Mouse (Mus musculus) neural tube, embryonic 11.5 days (tissue): Measurements from ENCODE around the gene Spc25. TPM values are rescaled to one million over a fixed set of nuclear protein-coding genes. Genes with fewer than 3 reads are reported as not detected.

ENCODE experiments used
- ATAC-seq: fragments of 200-750 bp; cut with Nextera tagmentation; 2 replicates; pipeline ENCODE4 v1.8.0; 2017; ENCODE audit warnings: moderate number of reproducible peaks, mild to moderate bottlenecking, moderate TSS enrichment, moderate library complexity; ENCODE audit not compliant: insufficient read depth, low FRiP score, low TSS enrichment
- DNase-seq: peaks from one replicate; pipeline ENCODE4 v3.0.0-alpha.2; 2015; ENCODE audit warnings: low spot score
- H3K27ac ChIP-seq: fragments of 300-500 bp; sonication (generic); 2 replicates; pipeline ENCODE4 v1.5.1; 2014; ENCODE audit warnings: low read depth, mild to moderate bottlenecking, low read length
- H3K27me3 ChIP-seq: fragments of 300-500 bp; sonication (generic); 2 replicates; pipeline ENCODE4 v1.6.1; 2014; ENCODE audit warnings: mild to moderate bottlenecking, low read length, mixed read lengths; ENCODE audit not compliant: control insufficient read depth, insufficient read depth
- H3K36me3 ChIP-seq: fragments of 300-500 bp; sonication (generic); 2 replicates; pipeline ENCODE4 v1.6.1; 2014; ENCODE audit warnings: mild to moderate bottlenecking, low read length, moderate library complexity, mixed read lengths; ENCODE audit not compliant: control insufficient read depth, insufficient read depth
- H3K4me1 ChIP-seq: fragments of 300-500 bp; sonication (generic); 2 replicates; pipeline ENCODE4 v1.6.1; 2014; ENCODE audit warnings: low read length, mixed read lengths; ENCODE audit not compliant: control insufficient read depth, insufficient read depth
- H3K4me2 ChIP-seq: fragments of 300-500 bp; sonication (generic); 2 replicates; pipeline ENCODE4 v1.6.1; 2014; ENCODE audit warnings: low read depth, mild to moderate bottlenecking, moderate library complexity
- H3K4me3 ChIP-seq: fragments of 300-500 bp; sonication (generic); 2 replicates; pipeline ENCODE4 v1.5.1; 2014; ENCODE audit warnings: low read depth, low read length
- H3K9ac ChIP-seq: fragments of 300-500 bp; sonication (generic); 2 replicates; pipeline ENCODE4 v1.6.1; 2014; ENCODE audit warnings: mild to moderate bottlenecking, low read length
- H3K9me3 ChIP-seq: fragments of 300-500 bp; sonication (generic); 2 replicates; pipeline ENCODE4 v1.6.1; 2016; ENCODE audit warnings: low read length; ENCODE audit not compliant: control insufficient read depth
- WGBS: fragments of 180-500 bp; shearing (Covaris S2); extraction: QIAGEN DNeasy Blood & Tissue Kit; methylation state at CpG from one replicate; pipeline ENCODE4 v1.1.7; 2014; 5-methylcytosine and 5-hydroxymethylcytosine counted together
- polyA plus RNA-seq: library from polyadenylated mRNA; unstranded; fragments of >200 nt; fragmentation: Nextera tagmentation; extraction: Ambion mirVana; gene quantifications from 2 replicates; pipeline ENCODE4 v1.2.1, GENCODE M21; 2014

Gene Spc25
- polyA plus RNA-seq, 1 experiment from 2014 or later: 228 TPM

DNA sequence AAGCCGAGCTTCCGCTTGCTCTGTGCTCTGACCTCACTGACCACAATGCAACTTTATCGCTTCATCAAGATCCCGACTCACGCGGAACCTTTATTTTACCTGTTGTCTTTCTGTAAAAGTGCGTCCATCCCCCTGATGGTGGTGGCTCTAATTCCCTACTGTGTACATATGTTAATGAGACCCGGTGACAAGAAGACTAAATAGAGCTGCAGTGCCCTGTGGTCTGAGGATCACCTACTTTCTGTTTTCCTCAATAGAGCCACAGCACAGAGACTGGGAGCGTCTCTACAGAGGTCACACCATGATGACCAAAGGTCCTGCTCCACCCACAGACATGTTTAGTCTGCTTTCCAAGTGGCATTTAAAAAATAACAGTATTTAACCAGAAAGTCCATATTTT lies 20.9 kb upstream of the Spc25 start:
- no peak for ATAC-seq
- no peak overlapping the region for H3K4me3 ChIP-seq
- 91% methylated on average over 9 of the region's 9 CpGs for WGBS

DNA sequence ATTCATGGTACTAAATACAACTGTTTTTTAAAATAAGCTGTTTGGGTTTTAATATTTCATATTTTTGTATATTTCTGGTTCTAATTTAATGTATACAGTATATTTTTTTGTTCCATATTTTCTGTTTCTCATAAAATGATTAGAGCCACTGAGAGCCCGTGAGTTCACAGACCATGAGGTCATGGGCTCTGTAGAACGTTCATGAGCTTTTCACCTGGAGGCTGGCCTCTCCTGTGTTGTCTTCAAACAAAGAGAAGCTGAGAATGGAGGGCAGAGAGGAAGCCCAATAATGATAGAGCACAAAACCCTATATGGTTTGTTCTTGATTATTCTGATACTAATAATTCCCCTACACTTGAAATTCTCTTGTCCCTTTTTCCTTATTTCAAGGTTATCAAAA lies 18.7 kb upstream of the Spc25 start:
- H3K27me3 ChIP-seq: no peaks in the 10 kb centered on the region
- ATAC-seq (no peak), DNase-seq (no peak)
- H3K4me1 ChIP-seq: no peaks in the 10 kb centered on the region
- no peaks in the 10 kb centered on the region for H3K36me3 ChIP-seq
- H3K4me2 ChIP-seq: no peak overlapping the region
- H3K4me3 ChIP-seq: no peak overlapping the region
- no peaks in the 10 kb centered on the region for H3K9me3 ChIP-seq
- 77% methylated on average over 2 of the region's 2 CpGs for WGBS
- H3K27ac ChIP-seq: no peak overlapping the region
- H3K9ac ChIP-seq: no peak overlapping the region

More for the DNA sequence above, 20.9 kb upstream of the Spc25 start:
- no peaks in the 10 kb centered on the region for H3K4me1 ChIP-seq
- no peak overlapping the region for H3K27ac ChIP-seq
- H3K27me3 ChIP-seq: no peaks in the 10 kb centered on the region
- no peaks in the 10 kb centered on the region for H3K36me3 ChIP-seq
- no peak overlapping the region for H3K4me2 ChIP-seq
- no peak for DNase-seq
- no peak overlapping the region for H3K9ac ChIP-seq
- no peaks in the 10 kb centered on the region for H3K9me3 ChIP-seq

DNA sequence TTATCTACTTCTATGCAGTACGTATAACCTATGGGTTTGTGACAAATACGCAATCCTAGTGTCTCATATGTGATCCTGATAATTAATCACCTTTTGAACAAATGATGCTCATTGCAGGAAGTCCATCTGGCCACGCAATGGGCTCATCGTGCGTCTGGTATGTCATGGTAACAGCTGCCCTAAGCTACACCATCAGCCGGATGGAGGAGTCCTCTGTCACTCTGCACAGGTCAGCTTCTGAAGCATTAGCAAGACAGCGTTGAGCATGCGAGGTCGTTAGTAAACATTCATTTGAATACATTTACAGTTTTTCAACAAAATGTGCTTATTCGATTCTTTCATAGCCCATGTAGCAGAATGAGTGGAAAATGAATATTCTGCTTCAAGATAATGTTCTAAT lies 16.8 kb upstream of the Spc25 start:
- Histone ChIP-seq H3K27ac (no peak overlapping the region), H3K27me3 (no peaks in the 10 kb centered on the region), H3K4me1 (no peaks in the 10 kb centered on the region), H3K4me2 (no peak overlapping the region), H3K9ac (no peak overlapping the region), H3K9me3 (no peaks in the 10 kb centered on the region), H3K4me3 (no peak overlapping the region), H3K36me3 (no peaks in the 10 kb centered on the region)
- whole genome bisulfite sequencing: 81% methylated on average over 10 of the region's 10 CpGs
- no peak for DNase-seq
- ATAC-seq: no peak

DNA sequence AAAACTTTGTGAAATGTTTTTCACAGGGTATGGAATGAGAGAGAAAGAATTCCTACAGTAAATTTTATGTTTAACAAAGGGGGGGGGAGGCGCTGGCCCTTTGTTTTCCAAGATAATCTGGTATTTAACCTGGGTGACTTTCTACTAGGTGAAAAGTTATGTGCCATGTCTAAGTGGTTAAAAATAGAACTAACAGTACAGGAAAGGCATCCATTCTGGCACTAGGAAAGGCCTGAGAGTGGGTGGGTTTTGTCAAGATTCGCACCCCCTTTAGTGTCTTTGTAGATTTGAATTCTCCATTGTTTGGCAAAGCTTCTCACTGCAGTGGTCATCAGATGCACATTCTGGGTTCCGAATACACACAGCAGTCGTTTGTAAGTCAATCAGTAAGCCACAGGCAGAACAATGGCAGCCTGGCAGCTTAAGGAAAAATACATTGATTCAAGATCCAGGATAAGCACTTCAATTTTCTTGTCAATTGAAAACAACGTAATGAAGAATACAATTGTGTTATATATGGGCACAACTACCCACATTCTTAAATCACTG lies 15.9 kb upstream of the Spc25 start:
- H3K9me3 ChIP-seq: no peaks in the 10 kb centered on the region
- WGBS: 47% methylated on average over 5 of the region's 5 CpGs

DNA sequence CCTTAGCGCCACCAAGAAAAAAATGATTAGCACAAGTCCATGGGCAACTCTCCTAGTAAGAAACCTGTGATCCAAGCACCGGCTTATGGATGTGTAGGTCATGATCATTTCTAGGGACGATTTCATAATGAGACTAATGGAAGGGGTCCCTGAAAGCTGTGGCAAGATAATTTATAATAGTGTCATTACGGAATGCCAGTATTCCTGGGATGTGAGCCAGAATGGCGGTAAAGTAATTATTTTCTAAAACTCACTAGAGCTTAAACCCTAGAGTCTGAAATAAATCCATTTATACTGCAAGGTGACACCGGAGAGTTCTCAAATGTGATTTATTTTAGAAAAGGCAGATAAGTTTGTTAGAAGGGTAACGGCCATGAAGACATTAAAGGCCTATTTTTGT lies 9.2 kb upstream of the Spc25 start:
- Histone ChIP-seq H3K9ac (no peak overlapping the region), H3K27ac (no peak overlapping the region), H3K9me3 (no peaks in the 10 kb centered on the region), H3K4me3 (no peak overlapping the region), H3K27me3 (no peaks in the 10 kb centered on the region), H3K36me3 (no peaks in the 10 kb centered on the region), H3K4me2 (no peak overlapping the region), H3K4me1 (no peaks in the 10 kb centered on the region)
- no peak for ATAC-seq
- DNase-seq: no peak
- 82% methylated on average over 7 of the region's 7 CpGs for WGBS

More for the DNA sequence above, 15.9 kb upstream of the Spc25 start:
- no peak overlapping the region for H3K4me2 ChIP-seq
- H3K4me3 ChIP-seq: no peak overlapping the region
- H3K27me3 ChIP-seq: no peaks in the 10 kb centered on the region
- H3K36me3 ChIP-seq: no peaks in the 10 kb centered on the region
- H3K27ac ChIP-seq: no peak overlapping the region
- DNase-seq: no peak
- H3K4me1 ChIP-seq: no peaks in the 10 kb centered on the region
- no peak for ATAC-seq
- H3K9ac ChIP-seq: no peak overlapping the region

DNA sequence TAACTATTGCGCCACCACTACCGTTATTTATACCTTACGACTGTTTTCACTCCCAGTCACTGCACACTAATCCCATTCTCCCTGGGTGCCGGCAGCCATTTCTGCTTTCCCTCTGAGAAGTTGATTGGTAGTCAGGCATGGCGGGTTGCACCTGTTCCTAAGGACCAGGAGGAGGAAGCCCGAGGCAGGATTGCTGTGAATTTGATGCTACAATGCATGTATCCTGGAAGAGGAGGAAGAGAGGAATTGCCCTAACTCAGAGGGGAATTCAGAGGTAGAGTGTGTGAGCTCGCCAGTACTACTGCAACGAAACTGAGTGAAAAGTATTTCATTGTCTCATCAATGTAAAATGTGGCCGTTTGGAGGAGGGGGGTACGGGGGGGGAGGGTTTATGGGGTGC lies 6.7 kb upstream of the Spc25 start:
- H3K27ac ChIP-seq: no peak overlapping the region
- H3K4me3 ChIP-seq: no peak overlapping the region
- no peaks in the 10 kb centered on the region for H3K36me3 ChIP-seq
- H3K9ac ChIP-seq: no peak overlapping the region
- H3K4me1 ChIP-seq: no peaks in the 10 kb centered on the region
- 78% methylated on average over 10 of the region's 10 CpGs for whole genome bisulfite sequencing
- no peak overlapping the region for H3K4me2 ChIP-seq
- no peak for ATAC-seq
- H3K9me3 ChIP-seq: no peaks in the 10 kb centered on the region
- no peak for DNase-seq
- no peaks in the 10 kb centered on the region for H3K27me3 ChIP-seq

DNA sequence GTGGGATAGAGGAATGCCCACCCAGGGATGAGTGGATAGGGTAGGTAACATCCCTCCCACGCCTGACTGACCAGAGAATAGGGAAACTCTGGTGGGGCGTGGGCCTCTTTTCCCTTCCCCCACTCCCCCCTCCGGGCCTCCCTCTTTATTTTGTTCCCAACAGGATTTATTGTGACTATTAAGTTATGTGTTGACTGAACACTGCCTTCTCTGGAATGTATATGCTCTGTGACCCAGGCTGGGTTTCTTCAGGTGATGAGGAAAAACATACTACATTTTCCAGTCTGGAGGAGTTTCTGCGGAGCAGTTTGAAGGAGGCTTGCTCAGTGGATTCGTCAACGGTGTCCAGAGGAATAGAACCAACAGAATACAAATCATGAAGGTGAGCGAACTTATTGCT lies 4.8 kb upstream of the Spc25 start, which contains the start of gene G6pc2:
G6pc2 (plus strand) TSS at position 301 of the 400 bp plus-strand sequence.
- no peak for ATAC-seq
- Histone ChIP-seq H3K27me3 (no peaks in the 10 kb centered on the region), H3K9me3 (no peaks in the 10 kb centered on the region), H3K9ac (no peak within 1 kb of the TSS), H3K4me1 (no peaks in the 10 kb centered on the region), H3K4me3 (no peak within 1 kb of the TSS), H3K4me2 (no peak within 1 kb of the TSS), H3K36me3 (no peaks in the 10 kb centered on the region), H3K27ac (no peak within 1 kb of the TSS)
- WGBS: 78% methylated on average over 7 of the region's 7 CpGs
- DNase-seq: no peak

DNA sequence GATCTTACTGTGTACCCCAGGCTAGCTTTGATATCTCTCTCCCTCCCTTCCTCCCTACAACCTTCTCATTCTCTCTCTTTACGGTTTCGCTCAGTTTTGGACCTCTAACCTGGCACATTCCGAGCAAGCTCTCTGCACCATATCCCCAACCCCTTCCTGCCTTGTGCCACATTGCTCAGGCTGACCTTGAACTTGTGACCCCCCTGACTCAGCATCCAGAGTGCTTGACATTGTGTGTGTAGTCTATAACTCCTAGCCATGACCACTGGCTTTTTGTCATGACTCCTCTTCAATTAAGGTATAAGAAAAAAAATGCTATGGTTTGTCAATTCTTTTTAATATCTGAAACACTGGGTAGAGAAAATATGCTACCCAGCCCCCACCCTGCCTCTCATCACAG lies 3.7 kb upstream of the Spc25 start:
- DNase-seq: no peak
- Histone ChIP-seq H3K27me3 (no peaks in the 10 kb centered on the region), H3K27ac (no peak overlapping the region), H3K9me3 (no peaks in the 10 kb centered on the region), H3K4me3 (no peak overlapping the region), H3K36me3 (no peaks in the 10 kb centered on the region), H3K4me1 (peaks cover 2% of the 10 kb centered on the region; the same call in 1 of the 2 replicates), H3K9ac (no peak overlapping the region), H3K4me2 (no peak overlapping the region)
- 91% methylated on average over 3 of the region's 3 CpGs for WGBS
- no peak for ATAC-seq

DNA sequence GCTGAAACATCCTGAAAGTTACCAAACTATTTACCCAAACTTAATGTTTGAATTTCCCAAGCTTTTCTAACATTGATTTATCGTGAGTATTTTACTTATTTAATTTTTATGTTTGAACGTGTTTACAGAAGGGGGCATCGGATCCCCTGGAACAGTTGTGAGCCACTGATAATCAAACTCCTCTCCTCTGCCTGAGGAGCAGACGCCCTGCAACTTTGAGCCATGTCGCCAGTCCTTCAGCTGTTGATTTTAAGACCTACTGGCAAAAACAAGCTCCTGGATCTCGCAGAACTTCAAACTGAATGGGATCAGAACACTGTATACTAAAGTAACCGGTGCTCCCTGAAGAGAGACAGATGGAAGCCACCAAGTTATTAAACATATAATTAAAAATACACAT lies 529 bp upstream of the Spc25 start:
- H3K4me3 ChIP-seq: no peak overlapping the region
- WGBS: 29% methylated on average over 7 of the region's 7 CpGs

More for the DNA sequence above, 529 bp upstream of the Spc25 start:
- Histone ChIP-seq H3K27me3 (no peaks in the 10 kb centered on the region), H3K9ac (no peak overlapping the region), H3K9me3 (no peaks in the 10 kb centered on the region), H3K4me1 (peaks cover 5% of the 10 kb centered on the region; the same call in 1 of the 2 replicates), H3K4me2 (no peak overlapping the region), H3K36me3 (no peaks in the 10 kb centered on the region), H3K27ac (no peak overlapping the region)
- DNase-seq (no peak), ATAC-seq (peak; percentile 35)
